Mouse (Mus musculus) c-Kit-positive CD71-positive TER-119-positive erythroid progenitor cells, embryonic 14.5 days (primary cell): Measurements from ENCODE around the gene 2210016L21Rik.

ENCODE experiments used
- DNase-seq: peaks from one replicate; pipeline ENCODE4 v3.0.0-alpha.2; 2013; ENCODE audit warnings: low spot score

Gene 2210016L21Rik

GRCm38 (mm10) chr5:114979250-114980121, 37.5 kb downstream of the 2210016L21Rik start:
- DNase-seq = peak; percentile 78

- DNase-seq = no peak
Observed at GRCm38 (mm10) chr5:114980122-114980748, 38.3 kb downstream of the 2210016L21Rik start.

- no peak for DNase-seq
Observed at GRCm38 (mm10) chr5:114982001-114982400, 40.0 kb downstream of the 2210016L21Rik start.

GRCm38 (mm10) chr5:114985074-114985473, 43.1 kb downstream of the 2210016L21Rik start:
- no peak for DNase-seq

- DNase-seq = no peak
Observed at GRCm38 (mm10) chr5:114996447-114996846, 54.5 kb downstream of the 2210016L21Rik start.

GRCm38 (mm10) chr5:114997327-114997726, 55.4 kb downstream of the 2210016L21Rik start:
- no peak for DNase-seq
